Mouse (Mus musculus): Measurements from ENCODE around the gene Abhd17c. TPM values are rescaled to one million over a fixed set of nuclear protein-coding genes. Genes with fewer than 3 reads are reported as not detected.

Abhd17c gene
- polyA plus RNA-seq, 1 experiment from 2014 or later = 15.6 TPM

DNA sequence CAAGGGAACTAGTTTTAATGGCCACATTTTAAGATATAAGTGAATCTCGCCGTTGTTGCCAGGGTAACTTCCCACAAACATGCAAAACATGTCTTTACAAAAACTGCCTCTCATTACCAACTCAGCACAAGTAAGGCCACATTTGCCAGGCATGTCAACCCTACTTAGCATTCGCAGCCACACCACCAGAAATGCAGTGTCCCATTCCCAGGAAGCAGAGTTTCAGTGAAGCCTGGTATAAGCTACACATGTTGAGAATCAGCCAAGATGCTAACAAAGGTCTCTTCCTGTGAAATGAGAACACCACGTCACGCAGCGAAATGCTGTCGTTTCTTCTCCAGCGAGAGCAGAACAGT is 38.7 kb downstream of the Abhd17c start:
- WGBS = 31% methylated on average over 8 of the region's 8 CpGs
- Histone ChIP-seq H3K4me1 (peaks cover 33% of the 10 kb centered on the region), H3K4me2 (no peak overlapping the region), H3K36me3 (ENCODE audit: poor library complexity, severe bottlenecking) (peaks cover 25% of the 10 kb centered on the region), H3K9me3 (replicated peaks) (no peaks in the 10 kb centered on the region), H3K27ac (peak overlapping the region; percentile 49; the same call in 1 of the 2 replicates), H3K9ac (no peak overlapping the region), H3K27me3 (no peaks in the 10 kb centered on the region), H3K4me3 (no peak overlapping the region)
- ATAC-seq = peak; percentile 85

DNA sequence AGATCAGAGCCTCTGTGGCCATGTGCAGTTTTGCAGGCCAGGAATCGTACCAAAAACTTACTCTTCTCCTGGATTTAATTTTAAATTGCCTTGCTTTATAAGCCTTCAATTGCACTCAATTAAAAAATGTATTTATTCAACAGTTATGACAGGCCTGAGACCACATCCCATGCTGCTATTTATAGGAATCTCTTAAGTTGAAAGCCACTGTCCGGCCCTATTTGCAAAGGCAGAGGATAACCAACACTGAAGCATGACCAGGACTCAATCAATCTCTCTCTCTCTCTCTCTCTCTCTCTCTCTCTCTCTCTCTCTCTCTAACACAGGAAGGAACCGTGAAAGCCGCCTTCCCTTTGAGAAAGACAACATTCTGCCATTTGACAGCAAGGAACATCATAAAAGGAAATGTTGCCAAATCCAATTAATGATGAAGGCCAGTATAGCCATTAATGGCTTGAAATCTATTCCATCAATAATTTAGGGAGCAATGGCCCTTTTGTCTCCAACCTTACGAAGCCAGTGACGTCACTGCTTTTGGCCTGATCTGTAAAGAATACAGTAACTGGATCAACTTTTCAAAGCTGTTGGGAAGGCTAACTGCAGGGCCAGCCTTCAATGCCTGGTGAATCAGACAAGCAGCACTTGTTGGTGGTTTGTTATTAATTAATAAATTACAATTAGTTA is 39.2 kb downstream of the Abhd17c start:
- Histone ChIP-seq H3K4me3 (no peak overlapping the region), H3K9me3 (replicated peaks) (no peaks in the 10 kb centered on the region), H3K27me3 (no peaks in the 10 kb centered on the region), H3K36me3 (ENCODE audit: poor library complexity, severe bottlenecking) (peaks cover 29% of the 10 kb centered on the region), H3K27ac (peak overlapping the region; percentile 7; the same call in 1 of the 2 replicates), H3K4me2 (no peak overlapping the region), H3K9ac (no peak overlapping the region), H3K4me1 (peaks cover 33% of the 10 kb centered on the region)
- 42% methylated on average over 6 of the region's 6 CpGs for WGBS
- ATAC-seq = peak; percentile 81

DNA sequence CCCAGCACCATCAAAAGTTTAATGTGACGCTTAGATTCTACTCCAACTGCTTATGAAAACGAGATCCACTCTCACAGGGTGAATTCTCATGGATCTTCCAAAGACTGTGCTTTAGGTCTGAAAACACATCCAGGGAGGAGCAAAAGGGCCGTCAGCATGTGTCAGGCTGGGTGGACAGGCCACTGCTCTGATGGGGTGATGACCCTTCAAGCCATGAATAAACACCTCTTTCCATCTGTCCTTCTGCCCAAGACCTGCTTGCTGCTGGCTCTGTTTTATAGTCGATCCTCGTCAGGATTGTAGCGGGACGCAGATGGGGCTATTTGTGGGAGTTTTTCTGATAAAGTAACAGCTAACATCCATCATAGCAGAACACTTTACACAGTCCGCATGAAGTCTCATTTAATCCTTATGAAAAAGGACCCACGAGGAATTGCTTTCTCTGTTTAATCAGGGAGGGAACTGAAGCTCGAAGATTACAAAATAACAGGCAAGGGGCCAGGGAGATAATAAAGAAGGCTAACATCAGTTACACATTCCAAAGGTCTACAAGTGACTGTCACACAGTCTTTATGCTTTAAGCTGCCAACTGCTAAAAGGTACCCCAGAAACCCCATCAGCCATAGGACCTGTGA is 39.9 kb downstream of the Abhd17c start:
- peak overlapping the region; percentile 7; the same call in 1 of the 2 replicates for H3K27ac ChIP-seq
- no peak overlapping the region for H3K9ac ChIP-seq
- no peak overlapping the region for H3K4me3 ChIP-seq
- 74% methylated on average over 10 of the region's 10 CpGs for WGBS
- H3K4me1 ChIP-seq = peaks cover 33% of the 10 kb centered on the region
- peaks cover 29% of the 10 kb centered on the region for H3K36me3 ChIP-seq (ENCODE audit: poor library complexity, severe bottlenecking)
- no peak for ATAC-seq
- H3K27me3 ChIP-seq = no peaks in the 10 kb centered on the region
- H3K4me2 ChIP-seq = no peak overlapping the region
- no peaks in the 10 kb centered on the region for H3K9me3 ChIP-seq (replicated peaks)

DNA sequence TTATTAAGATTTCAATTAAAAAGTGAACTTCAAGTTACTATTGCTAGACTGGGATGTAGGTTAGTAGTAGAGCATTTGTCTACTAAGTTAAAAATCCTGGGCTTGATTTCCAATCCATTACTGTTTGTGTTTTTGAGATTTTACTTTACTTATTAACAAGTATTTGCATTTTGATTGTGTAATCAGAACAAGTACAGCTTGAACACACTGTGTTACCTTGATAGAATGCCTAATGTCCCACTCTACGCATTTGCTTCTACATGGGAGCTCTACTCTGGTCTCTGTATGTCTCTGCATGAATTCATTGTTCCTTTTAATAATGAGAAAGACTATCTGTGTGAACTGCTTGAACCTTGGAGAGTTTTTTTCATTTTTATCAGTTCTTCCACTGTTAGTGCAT is 44.8 kb downstream of the Abhd17c start:
- Histone ChIP-seq H3K27me3 (no peaks in the 10 kb centered on the region), H3K4me3 (no peak overlapping the region), H3K4me1 (peaks cover 2% of the 10 kb centered on the region; the same call in 1 of the 2 replicates), H3K4me2 (no peak overlapping the region), H3K9me3 (replicated peaks) (no peaks in the 10 kb centered on the region), H3K9ac (no peak overlapping the region), H3K36me3 (ENCODE audit: poor library complexity, severe bottlenecking) (peaks cover 26% of the 10 kb centered on the region), H3K27ac (no peak overlapping the region)
- ATAC-seq = no peak
- 93% methylated on average over 1 of the region's 1 CpGs for WGBS

DNA sequence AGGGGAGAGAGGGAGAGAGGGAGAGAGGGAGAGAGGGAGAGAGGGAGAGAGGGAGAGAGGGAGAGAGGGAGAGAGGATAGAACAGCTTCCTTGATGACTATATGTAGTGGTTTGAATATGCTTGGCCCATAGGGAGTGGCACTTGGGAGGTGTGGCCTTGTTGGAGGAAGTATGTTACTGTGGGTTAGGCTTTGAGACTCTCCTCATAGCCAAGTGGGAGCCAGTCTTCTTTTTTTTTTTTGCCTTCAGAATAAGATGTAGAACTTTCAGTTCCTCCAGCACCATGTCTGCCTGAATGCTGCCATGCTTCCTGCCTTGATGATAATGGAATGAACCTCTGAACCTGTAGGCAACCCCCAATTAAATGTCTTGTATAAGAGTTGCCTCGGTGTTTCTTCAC is 49.1 kb downstream of the Abhd17c start:
- H3K9ac ChIP-seq = no peak overlapping the region
- ATAC-seq = no peak
- H3K27ac ChIP-seq = no peak overlapping the region
- H3K9me3 ChIP-seq (replicated peaks) = no peaks in the 10 kb centered on the region
- H3K36me3 ChIP-seq (ENCODE audit: poor library complexity, severe bottlenecking) = peaks cover 4% of the 10 kb centered on the region
- no peaks in the 10 kb centered on the region for H3K4me1 ChIP-seq
- no peaks in the 10 kb centered on the region for H3K27me3 ChIP-seq
- H3K4me3 ChIP-seq = no peak overlapping the region
- 98% methylated on average over 1 of the region's 1 CpGs for WGBS
- no peak overlapping the region for H3K4me2 ChIP-seq

DNA sequence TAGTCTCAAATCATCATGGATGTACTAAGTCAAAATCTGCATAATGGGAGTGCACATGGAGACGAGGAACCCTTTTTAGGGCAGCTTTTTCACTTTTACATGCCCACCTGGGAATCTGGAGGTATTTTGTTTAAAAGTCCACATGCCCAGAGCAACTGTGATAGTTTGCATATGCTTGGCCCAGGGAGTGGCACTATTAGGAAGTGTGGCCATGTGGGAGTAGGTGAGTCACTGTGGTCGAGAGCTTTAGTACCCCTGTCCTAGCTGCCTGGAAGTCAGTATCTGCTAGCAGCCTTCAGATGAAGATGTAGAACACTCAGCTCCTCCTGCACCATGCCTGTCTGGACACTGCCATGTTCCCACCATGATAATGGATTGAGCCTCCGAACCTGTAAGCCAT is 51.0 kb downstream of the Abhd17c start:
- no peaks in the 10 kb centered on the region for H3K27me3 ChIP-seq
- H3K4me2 ChIP-seq = no peak overlapping the region
- H3K4me3 ChIP-seq = no peak overlapping the region
- no peak overlapping the region for H3K9ac ChIP-seq
- H3K27ac ChIP-seq = no peak overlapping the region
- ATAC-seq = no peak
- 0 out of 2 replicates have a peak, but pooled peaks cover 3% of the 10 kb centered on the region for H3K4me1 ChIP-seq
- H3K36me3 ChIP-seq (ENCODE audit: poor library complexity, severe bottlenecking) = 0 out of 2 replicates have a peak, but pooled peaks cover 4% of the 10 kb centered on the region
- H3K9me3 ChIP-seq (replicated peaks) = no peaks in the 10 kb centered on the region
- 93% methylated on average over 3 of the region's 3 CpGs for WGBS

DNA sequence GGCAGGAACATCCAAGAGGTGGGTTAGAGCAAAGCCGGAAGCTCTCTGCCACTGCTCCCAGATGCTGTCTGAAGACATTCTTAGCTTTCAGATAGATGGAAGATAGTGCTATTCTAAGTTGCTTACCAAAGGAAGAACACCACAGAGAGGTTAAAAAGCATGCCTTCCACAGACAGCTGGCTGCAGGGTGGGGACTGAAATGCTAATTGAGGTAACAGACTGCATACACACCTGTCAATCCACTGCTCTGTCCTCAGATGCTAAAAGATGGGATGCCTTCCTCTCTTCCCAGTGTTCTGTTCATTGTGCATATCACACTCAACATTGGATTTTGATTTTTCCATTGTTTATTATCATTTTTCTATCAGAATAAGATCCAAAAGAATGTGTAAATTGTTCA is 53.6 kb downstream of the Abhd17c start:
- no peak overlapping the region for H3K9ac ChIP-seq
- ATAC-seq = no peak
- no peak overlapping the region for H3K4me2 ChIP-seq
- no peaks in the 10 kb centered on the region for H3K27me3 ChIP-seq
- H3K4me1 ChIP-seq = 0 out of 2 replicates have a peak, but pooled peaks cover 3% of the 10 kb centered on the region
- H3K27ac ChIP-seq = no peak overlapping the region
- H3K9me3 ChIP-seq (replicated peaks) = no peaks in the 10 kb centered on the region
- H3K36me3 ChIP-seq (ENCODE audit: poor library complexity, severe bottlenecking) = no peaks in the 10 kb centered on the region
- 90% methylated on average over 1 of the region's 1 CpGs for whole genome bisulfite sequencing
- no peak overlapping the region for H3K4me3 ChIP-seq

DNA sequence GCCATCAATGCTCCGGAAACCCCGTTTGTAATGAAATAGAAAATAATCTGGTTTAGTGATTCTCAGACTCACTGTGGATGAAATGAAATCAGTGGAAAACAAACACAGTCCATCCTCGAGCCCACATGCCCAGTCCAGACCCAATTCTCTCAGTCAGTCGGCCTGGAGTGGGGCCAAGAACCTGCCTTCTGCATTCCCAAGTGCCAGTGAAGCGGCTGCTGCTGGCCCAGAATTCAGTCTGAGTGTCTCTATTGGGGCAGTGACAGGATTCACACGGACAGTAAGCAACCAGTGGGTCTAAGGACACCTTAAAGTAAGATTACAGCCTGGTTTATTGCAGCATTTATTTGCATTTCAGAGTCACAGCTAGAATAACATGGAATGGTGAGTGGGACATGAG is 55.2 kb downstream of the Abhd17c start:
- Histone ChIP-seq H3K27ac (no peak overlapping the region), H3K4me3 (no peak overlapping the region), H3K4me1 (0 out of 2 replicates have a peak, but pooled peaks cover 3% of the 10 kb centered on the region), H3K36me3 (ENCODE audit: poor library complexity, severe bottlenecking) (no peaks in the 10 kb centered on the region), H3K4me2 (no peak overlapping the region), H3K27me3 (no peaks in the 10 kb centered on the region), H3K9ac (no peak overlapping the region), H3K9me3 (replicated peaks) (no peaks in the 10 kb centered on the region)
- 71% methylated on average over 6 of the region's 6 CpGs for WGBS
- ATAC-seq = no peak

DNA sequence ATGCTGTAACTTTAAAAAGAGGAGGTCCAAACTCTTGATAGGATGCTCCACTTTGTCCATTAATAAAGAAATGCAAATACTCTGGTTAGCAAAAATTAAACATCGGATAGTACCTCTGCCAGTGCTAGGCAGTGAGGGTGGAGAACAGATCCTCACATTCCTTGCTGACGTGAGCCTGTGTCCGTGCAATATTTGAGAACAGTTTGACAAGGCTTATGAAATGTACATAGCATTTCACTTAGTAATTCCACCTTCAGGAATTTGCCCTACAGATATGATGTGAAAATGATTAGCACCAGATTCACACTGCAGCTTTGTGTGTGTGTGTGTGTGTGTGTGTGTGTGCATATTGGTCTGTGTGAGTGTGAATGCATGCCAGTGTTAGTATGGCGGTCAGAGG is 60.9 kb downstream of the Abhd17c start:
- no peak overlapping the region for H3K27ac ChIP-seq
- H3K4me1 ChIP-seq = peaks cover 6% of the 10 kb centered on the region
- WGBS = 86% methylated on average over 4 of the region's 4 CpGs
- no peak overlapping the region for H3K4me3 ChIP-seq
- H3K9ac ChIP-seq = no peak overlapping the region
- peaks cover 22% of the 10 kb centered on the region for H3K27me3 ChIP-seq
- no peaks in the 10 kb centered on the region for H3K9me3 ChIP-seq (replicated peaks)
- H3K4me2 ChIP-seq = no peak overlapping the region
- H3K36me3 ChIP-seq (ENCODE audit: poor library complexity, severe bottlenecking) = no peaks in the 10 kb centered on the region
- no peak for ATAC-seq

DNA sequence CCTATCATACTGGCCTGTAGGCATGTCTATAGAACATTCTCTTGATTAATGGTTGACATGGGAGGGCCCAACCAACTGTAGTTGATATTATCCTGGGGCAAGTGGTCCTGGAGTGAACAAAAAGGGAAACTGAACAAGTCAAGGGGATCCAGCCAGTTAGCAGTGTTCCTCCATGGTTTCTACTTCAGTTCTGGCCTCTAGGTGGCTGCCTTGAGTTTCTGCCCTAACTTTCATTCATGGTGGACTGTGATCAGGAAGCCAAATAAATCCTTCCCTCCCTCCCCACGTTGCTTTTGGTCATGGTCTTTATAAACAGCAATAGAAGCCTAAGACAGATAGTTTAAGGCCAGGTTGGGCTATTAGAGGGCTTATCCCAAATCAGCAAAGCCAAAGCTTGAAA is 61.9 kb downstream of the Abhd17c start:
- no peak overlapping the region for H3K4me3 ChIP-seq
- H3K4me2 ChIP-seq = no peak overlapping the region
- no peaks in the 10 kb centered on the region for H3K9me3 ChIP-seq (replicated peaks)
- peaks cover 32% of the 10 kb centered on the region for H3K27me3 ChIP-seq
- H3K36me3 ChIP-seq (ENCODE audit: poor library complexity, severe bottlenecking) = no peaks in the 10 kb centered on the region
- no peak overlapping the region for H3K27ac ChIP-seq
- ATAC-seq = no peak
- 52% methylated on average over 1 of the region's 1 CpGs for WGBS
- peaks cover 14% of the 10 kb centered on the region for H3K4me1 ChIP-seq
- no peak overlapping the region for H3K9ac ChIP-seq

DNA sequence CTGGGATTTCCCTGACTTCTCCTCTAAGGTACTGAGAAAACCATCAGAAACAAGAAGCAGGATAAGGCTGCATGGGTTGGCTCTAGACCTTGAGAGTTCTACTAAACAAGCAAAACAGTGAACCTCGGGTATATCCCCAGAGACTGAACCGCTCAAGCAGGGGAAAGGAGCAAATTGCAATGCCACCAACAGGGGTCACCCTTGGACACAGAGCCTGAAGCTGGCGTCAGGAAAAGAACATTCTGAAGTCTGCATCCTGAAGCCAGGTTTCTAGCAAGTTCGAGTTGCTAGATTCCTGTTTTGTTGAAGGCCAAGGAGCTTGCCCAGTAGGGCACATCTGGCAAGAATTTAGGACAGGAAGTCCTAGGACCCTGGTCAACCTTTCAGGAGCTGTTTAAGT is 62.7 kb downstream of the Abhd17c start:
- Histone ChIP-seq H3K27me3 (peaks cover 40% of the 10 kb centered on the region), H3K4me3 (no peak overlapping the region), H3K9ac (no peak overlapping the region), H3K4me2 (no peak overlapping the region), H3K4me1 (peaks cover 14% of the 10 kb centered on the region), H3K27ac (no peak overlapping the region), H3K9me3 (replicated peaks) (no peaks in the 10 kb centered on the region), H3K36me3 (ENCODE audit: poor library complexity, severe bottlenecking) (no peaks in the 10 kb centered on the region)
- 15% methylated on average over 4 of the region's 4 CpGs for WGBS
- ATAC-seq = no peak

DNA sequence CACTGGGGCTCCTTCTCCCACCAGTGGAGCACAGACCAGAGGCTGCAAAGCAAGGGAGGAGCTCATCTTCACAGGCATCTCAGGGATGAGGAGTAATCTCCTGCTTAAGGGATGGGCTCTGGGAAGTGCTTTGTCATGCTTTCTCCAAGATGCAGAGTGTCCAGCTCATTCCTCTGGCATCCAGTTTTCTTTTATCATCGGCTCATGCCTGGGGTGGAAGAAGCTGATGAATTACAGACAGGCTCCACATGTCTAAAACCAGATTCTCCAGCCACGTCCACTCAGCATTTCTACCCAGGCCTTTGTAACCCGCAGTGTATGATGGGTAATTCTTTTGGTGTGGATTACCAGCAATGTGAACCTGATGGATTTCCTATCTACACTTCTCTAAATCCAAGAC is 63.5 kb downstream of the Abhd17c start:
- H3K36me3 ChIP-seq (ENCODE audit: poor library complexity, severe bottlenecking) = no peaks in the 10 kb centered on the region
- no peak overlapping the region for H3K4me2 ChIP-seq

More for the DNA sequence above, 63.5 kb downstream of the Abhd17c start:
- Histone ChIP-seq H3K27ac (no peak overlapping the region), H3K27me3 (peaks cover 42% of the 10 kb centered on the region), H3K9ac (no peak overlapping the region), H3K9me3 (replicated peaks) (no peaks in the 10 kb centered on the region), H3K4me3 (no peak overlapping the region), H3K4me1 (peaks cover 14% of the 10 kb centered on the region)
- WGBS = 85% methylated on average over 3 of the region's 3 CpGs
- ATAC-seq = no peak
